Mouse (Mus musculus) gastrocnemius, postnatal 10 days (tissue): ENCODE measurements around the gene Arl8b. TPM values are rescaled to one million over a fixed set of nuclear protein-coding genes. Genes with fewer than 3 reads are reported as not detected.
"Not testable (repeated sequence)": the region's sequence is repeated elsewhere in the genome, so short reads cannot be mapped to it uniquely, and the experiment has no call there.

Experiments used
- DNase-seq: peaks from one replicate; pipeline ENCODE4 v3.0.0; 2021; ENCODE audit warnings: mixed read lengths
- total RNA-seq, 2 experiments: library from RNA; stranded (reverse); gene quantifications; 2 replicates each; pipeline ENCODE4 v1.2.3; 2021

The Arl8b gene
- total RNA-seq, 2 experiments from 2014 or later = 70.5 to 75.3 TPM

GRCm38 (mm10) chr6:108835765-108836691 lies 53.1 kb downstream of the Arl8b start:
- no peak for DNase-seq

DNA sequence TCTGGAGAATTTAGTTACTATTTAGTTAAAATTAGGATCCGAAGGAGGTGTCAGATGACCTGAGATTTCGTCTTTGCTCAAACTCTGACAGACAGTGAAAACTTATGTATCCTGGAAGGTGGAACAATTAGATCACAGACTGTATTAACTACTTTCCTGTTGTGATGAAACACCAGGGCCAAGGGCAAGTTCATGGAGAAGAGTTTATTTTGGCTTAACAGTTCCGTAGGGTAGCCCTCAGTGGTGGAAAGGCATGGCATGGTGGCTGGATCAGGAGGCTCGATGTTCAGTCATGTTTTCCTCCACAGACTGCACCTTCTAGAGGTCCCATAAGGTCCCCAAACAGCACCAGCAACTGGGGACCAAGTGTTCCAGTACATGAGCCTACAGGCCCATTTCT lies 54.2 kb downstream of the Arl8b start:
- no peak for DNase-seq

DNA sequence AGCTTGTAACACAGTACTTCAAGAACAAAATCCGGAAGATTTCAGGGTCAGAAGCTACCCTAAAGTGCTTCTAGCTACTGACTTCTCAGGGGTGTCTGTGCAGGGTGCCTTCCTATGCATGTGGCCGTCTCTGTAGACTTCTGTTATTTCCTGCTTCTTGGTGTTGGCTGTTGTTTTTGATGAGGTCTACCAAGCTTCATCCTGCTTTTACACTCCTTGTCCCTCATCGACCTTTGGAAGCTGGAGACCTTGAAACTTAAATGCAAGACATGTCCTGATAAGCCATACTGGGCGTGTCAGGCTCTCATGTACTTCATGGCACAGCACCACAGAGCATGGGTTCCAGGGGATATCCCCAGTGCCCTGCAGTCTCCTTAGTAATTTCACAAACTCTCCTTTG lies 55.1 kb downstream of the Arl8b start:
- DNase-seq = no peak

GRCm38 (mm10) chr6:108839432-108839831 lies 56.5 kb downstream of the Arl8b start:
- DNase-seq = no peak

- no peak for DNase-seq
Observed at GRCm38 (mm10) chr6:108840861-108841640, 58.2 kb downstream of the Arl8b start.

GRCm38 (mm10) chr6:108843664-108844063 lies 60.8 kb downstream of the Arl8b start:
- DNase-seq = no peak

DNA sequence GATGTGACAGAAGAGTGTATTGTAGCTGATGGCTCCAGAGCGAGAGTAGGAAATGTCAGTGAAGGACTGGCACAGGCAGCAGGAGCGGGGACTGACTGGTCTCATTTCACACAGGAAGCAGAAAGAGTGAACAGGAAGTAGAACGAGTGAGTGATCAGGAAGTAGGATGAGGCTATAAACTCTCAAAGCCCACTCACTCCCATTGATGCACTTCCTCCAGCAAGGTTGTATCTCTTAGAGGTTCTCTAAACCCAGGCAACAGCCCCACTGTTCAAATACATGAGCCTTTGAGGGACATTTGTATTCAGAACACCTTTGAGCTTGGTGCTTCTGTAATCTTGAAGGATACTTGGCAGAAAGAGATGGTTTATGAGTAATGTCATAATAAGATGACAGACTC lies 61.2 kb downstream of the Arl8b start:
- no peak for DNase-seq

DNA sequence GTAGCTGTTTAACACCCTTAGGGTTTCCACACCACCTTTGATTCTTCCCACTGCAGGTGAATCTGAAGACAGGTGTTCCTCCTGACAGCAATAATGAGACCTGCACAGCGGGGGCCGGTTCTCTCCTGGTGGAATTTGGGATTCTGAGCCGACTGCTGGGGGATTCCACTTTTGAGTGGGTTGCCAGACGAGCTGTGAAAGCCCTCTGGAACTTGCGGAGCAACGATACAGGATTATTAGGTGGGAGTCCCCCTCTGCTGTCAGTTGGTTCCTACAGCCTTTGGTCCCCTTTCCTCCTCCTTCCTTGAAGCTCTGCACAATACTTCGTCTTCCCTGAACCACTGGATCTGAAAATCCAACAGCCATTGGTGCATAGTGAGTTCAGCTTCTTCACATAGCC lies 61.9 kb downstream of the Arl8b start:
- no peak for DNase-seq

GRCm38 (mm10) chr6:108852088-108852670 lies 69.3 kb downstream of the Arl8b start:
- no peak for DNase-seq

DNA sequence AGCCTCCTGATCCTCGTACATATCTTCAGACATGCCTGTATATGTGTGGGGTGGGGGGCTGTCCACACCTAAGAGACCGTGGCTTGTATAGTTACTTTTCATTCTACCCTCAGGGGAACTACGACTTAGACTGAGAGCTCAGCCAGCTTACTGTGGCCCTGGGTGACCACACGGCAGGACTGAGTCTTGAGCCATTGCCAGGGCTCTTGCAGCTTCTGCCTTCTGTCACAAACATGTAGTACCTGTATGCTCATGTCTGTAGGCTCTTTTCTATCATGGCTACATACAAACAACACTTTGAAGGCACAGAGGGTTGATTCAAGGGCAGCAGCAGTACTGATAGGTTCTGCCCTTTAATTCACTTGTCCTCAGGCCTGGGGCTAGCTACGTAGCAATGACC lies 70.1 kb downstream of the Arl8b start:
- DNase-seq = no peak

- no peak for DNase-seq
Observed at GRCm38 (mm10) chr6:108858583-108858982, 75.7 kb downstream of the Arl8b start.

DNA sequence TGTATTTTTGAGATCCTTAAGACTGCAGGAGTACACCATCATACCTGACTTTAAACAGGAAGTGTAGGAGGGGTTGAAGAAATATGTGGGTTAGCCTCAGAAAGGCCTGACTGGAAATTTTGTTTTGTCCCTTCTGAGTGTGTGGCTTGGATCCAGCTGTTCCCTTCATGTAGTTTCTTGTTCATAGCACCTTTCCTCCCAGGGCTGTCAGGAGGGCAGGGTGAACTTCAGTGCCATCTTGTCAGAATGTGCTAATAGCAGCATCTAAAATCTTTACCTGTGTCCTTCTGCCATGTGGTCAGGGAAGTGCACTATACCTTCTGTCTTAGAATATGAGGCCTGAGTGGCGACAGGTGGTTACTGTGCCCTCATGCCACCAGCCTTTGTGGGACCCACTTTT lies 78.3 kb downstream of the Arl8b start:
- DNase-seq = no peak

- DNase-seq = peak; percentile 14
Observed at GRCm38 (mm10) chr6:108862548-108862947, 79.6 kb downstream of the Arl8b start.

DNA sequence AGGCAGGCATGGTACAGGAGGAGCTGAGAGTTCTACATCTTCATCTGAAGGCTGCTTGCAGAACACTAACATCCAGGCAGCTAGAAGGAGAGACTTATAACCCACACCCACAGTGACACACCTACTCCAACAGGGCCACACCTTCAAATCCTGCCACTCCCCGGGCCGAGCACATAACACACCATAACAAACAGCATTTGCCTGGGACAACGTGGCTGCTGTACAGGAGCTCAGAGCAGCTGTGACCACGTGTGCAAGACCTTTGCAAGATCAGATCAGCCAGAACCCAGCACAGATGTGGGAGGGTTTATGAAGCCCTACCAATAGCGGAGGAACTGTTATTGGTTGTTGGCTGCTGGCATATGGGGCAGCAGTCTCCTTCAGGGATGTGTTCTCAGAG lies 83.4 kb downstream of the Arl8b start:
- no peak for DNase-seq

GRCm38 (mm10) chr6:108869031-108869430 lies 86.1 kb downstream of the Arl8b start:
- not testable (repeated sequence) for DNase-seq

DNA sequence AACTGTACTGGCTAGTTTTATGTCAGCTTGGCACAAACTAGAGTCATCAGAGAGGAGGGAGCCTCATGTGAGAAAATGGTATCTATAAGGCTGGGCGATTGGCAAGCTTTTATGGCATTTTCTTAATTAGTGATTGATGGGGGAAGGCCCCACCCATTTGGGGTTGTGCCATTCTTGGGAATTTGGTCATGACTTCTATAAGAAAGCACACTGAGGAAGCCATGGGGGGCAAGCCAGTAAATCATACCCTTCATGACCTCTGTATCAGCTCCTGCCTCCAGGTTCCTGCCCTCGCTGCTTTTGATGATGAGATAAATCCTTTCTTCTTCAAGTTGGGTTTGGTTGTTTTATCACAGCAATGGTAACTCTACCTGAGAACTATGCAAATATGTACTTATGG lies 87.5 kb downstream of the Arl8b start:
- DNase-seq = no peak

DNA sequence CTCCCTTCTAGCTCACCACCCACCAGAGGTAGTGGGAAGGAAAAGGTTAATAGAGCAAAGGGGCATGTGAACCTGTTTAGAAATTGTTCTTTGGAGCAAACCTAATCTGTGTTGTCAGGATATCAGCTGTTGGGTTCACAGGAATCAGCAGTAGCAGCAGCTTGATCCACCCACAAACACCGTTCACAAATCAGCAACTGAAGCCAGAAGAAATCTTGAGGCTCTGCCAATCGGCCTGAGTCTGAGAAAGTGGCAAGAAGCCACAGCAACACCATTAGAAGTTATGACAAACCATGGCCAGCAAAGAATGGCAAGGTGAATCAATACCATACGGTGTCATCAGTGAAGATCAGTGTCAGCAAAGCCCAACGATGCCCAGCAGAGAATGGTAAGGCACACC lies 88.4 kb downstream of the Arl8b start:
- no peak for DNase-seq

Other genes starting within 250 kb of the Arl8b start
- 10 to 100 TPM; 60.4 to 64.9 TPM for gene Bhlhe40, start 122.5 kb upstream of the Arl8b start, total RNA-seq
- gene Edem1, start 45.5 kb downstream of the Arl8b start, total RNA-seq = 10 to 100 TPM; 12.6 to 20.3 TPM